Mouse (Mus musculus): Measurements from ENCODE around the gene Gm10770. TPM values are rescaled to one million over a fixed set of nuclear protein-coding genes. Genes with fewer than 3 reads are reported as not detected.
"Not testable (repeated sequence)": the region's sequence is repeated elsewhere in the genome, so short reads cannot be mapped to it uniquely, and the experiment has no call there.

Gm10770 gene
- not detected in 2 replicates for polyA plus RNA-seq (2014; fragmentation: Nextera tagmentation; extraction: Ambion mirVana)

DNA sequence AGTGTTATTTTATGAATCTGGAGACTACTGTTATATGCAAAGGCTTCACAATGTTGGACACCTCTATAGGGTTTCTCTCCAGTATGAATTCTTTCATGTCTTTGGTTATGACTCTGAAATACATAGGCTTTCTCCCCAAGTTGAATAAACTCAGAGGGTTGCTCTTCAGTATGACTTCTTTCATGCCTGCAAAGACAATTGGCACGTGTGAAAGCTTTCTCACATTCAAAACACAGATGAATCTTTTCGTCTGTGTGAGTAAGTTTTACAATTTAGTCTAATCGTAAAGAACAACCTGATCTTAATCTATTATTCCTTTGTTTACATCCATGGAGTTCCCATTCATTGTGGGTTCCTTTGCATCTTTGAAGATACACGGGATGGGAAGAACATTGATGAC, at the start of gene Gm10770:
Gene Gm10770 (minus strand): TSS at position 101 of the 400 bp plus-strand sequence.
- 77% methylated on average over 4 of the region's 4 CpGs for WGBS
- not testable (repeated sequence) for H3K36me3 ChIP-seq (ENCODE audit: control insufficient read depth, insufficient read depth, low read length); ATAC-seq (replicated peaks; ENCODE audit: low FRiP score, low TSS enrichment, low read depth)

DNA sequence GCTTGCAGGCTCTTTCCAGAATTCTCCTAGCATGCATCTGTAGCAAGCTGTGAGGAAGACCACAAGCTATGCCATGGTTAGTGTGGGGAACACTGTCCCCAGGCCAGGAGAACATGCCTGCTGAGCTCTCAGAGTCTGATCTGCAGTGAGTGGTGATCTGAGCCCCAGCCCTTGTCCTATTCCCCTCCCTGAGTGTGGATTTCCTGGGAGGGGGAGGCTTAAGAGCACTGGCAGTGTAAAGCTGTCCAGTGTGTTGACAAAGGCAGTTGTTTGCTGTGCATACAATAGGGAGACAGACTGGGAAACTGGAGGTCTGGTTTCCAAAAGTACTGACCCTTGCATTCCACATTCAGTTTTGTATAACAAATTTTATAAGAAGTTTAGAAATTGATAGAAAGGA, 43.8 kb upstream of the Gm10770 start:
- not testable (repeated sequence) for H3K36me3 ChIP-seq (ENCODE audit: control insufficient read depth, insufficient read depth, low read length); DNase-seq (ENCODE audit: low spot score); H3K9me3 ChIP-seq (ENCODE audit: control insufficient read depth, low read length); H3K9ac ChIP-seq (ENCODE audit: low read length); H3K4me3 ChIP-seq (ENCODE audit: low read depth, low read length); H3K4me2 ChIP-seq (ENCODE audit: low read length); H3K4me1 ChIP-seq (replicated peaks; ENCODE audit: control insufficient read depth, insufficient read depth, low read length); H3K27me3 ChIP-seq (replicated peaks; ENCODE audit: control insufficient read depth, insufficient read depth, low read length); H3K27ac ChIP-seq (ENCODE audit: low read depth)
- ATAC-seq (replicated peaks; ENCODE audit: low FRiP score, low TSS enrichment, low read depth): 0 out of 2 replicates have a peak, but pooled peaks have one; percentile 28

More for the DNA sequence above, at the start of gene Gm10770:
- not testable (repeated sequence) for H3K9me3 ChIP-seq (ENCODE audit: control insufficient read depth, low read length); H3K4me2 ChIP-seq (ENCODE audit: low read length); H3K27me3 ChIP-seq (replicated peaks; ENCODE audit: control insufficient read depth, insufficient read depth, low read length); H3K27ac ChIP-seq (ENCODE audit: low read depth); H3K4me3 ChIP-seq (ENCODE audit: low read depth, low read length); DNase-seq (ENCODE audit: low spot score); H3K4me1 ChIP-seq (replicated peaks; ENCODE audit: control insufficient read depth, insufficient read depth, low read length); H3K9ac ChIP-seq (ENCODE audit: low read length)

GRCm38 (mm10) chr2:150218363-150218725, 38.9 kb upstream of the Gm10770 start:
- not testable (repeated sequence) for DNase-seq (ENCODE audit: low spot score); H3K9me3 ChIP-seq (ENCODE audit: control insufficient read depth, low read length); H3K27me3 ChIP-seq (replicated peaks; ENCODE audit: control insufficient read depth, insufficient read depth, low read length); H3K36me3 ChIP-seq (ENCODE audit: control insufficient read depth, insufficient read depth, low read length); H3K4me1 ChIP-seq (replicated peaks; ENCODE audit: control insufficient read depth, insufficient read depth, low read length)
- ATAC-seq (replicated peaks; ENCODE audit: low FRiP score, low TSS enrichment, low read depth): peak; percentile 12; the same call in 1 of the 2 replicates
- WGBS: 12% methylated on average over 3 of the region's 4 CpGs
- Histone ChIP-seq H3K4me2 (ENCODE audit: low read length) (peak overlapping the region; percentile 45), H3K9ac (ENCODE audit: low read length) (peak overlapping the region; percentile 35; the same call in 1 of the 2 replicates), H3K4me3 (ENCODE audit: low read depth, low read length) (peak overlapping the region; percentile 31), H3K27ac (ENCODE audit: low read depth) (peak overlapping the region; percentile 75)

DNA sequence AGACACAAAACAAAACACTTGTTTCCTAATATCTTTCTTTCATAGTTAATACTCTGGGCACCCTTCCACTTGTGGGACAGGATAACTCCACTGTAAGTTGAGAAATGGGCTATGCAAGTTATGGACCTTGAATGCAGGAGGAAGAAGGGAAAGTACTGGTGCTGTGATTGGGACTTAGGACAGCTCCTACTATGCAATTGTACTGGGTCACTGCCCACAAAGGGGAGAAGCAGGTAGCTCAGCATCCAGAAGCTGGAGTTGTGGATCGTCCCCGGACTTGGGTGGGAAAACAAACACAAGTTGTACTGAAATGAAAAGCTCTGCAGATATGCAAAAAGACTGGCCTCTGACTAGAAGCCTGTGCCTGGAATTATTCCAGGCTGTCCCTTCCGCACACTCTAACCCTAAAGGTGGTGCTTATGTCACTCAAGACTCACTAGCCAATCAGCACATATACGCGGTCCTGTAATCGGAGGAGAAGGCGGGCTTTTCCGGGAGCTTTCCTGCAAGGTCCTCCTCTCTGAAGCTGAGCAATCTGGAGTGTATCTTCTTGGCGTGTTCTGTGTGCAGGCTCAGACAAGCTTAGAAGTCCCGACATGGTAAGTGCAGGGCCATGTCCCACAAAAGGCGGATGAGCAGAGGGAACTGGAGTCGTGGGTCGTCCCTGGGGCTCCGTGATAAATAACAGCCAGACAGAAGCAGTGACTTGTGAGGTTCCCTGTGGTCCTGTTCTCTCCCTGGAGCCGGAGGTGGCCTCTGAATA, 38.3 kb upstream of the Gm10770 start, which contains the start of gene Zfp937:
Gene Zfp937 (plus strand): TSS at position 474 of the 763 bp plus-strand sequence.
- peak within 1 kb of the TSS; percentile 45 for H3K4me2 ChIP-seq (ENCODE audit: low read length)

DNA sequence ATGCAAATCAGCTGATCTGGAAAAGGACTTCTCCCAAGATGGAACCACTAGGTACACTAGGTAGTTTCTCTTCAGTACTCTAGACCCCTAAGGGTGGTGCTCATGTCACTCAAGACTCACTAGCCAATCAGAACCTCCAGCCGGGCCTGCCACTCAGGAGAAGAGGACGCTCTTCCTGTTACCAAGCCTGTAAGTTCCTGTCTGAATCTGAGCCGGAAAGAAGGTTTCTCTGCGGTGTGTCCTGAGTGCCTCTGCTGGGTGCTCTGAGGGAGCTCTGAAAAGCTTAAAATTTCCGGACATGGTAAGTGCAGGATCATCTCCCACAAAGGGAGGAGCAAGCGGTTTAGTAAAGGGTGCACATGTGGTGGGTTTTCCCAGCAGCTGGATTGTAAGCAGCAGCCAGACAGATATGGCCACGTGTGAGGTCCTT, 2.1 kb upstream of the Gm10770 start, which contains the start of gene Gm14139:
Gene Gm14139 (plus strand): TSS at position 186 of the 430 bp plus-strand sequence.
- not testable (repeated sequence) for H3K9ac ChIP-seq (ENCODE audit: low read length); DNase-seq (ENCODE audit: low spot score); H3K27me3 ChIP-seq (replicated peaks; ENCODE audit: control insufficient read depth, insufficient read depth, low read length); H3K4me2 ChIP-seq (ENCODE audit: low read length); H3K4me1 ChIP-seq (replicated peaks; ENCODE audit: control insufficient read depth, insufficient read depth, low read length); H3K36me3 ChIP-seq (ENCODE audit: control insufficient read depth, insufficient read depth, low read length); H3K9me3 ChIP-seq (ENCODE audit: control insufficient read depth, low read length); ATAC-seq (replicated peaks; ENCODE audit: low FRiP score, low TSS enrichment, low read depth); H3K4me3 ChIP-seq (ENCODE audit: low read depth, low read length); H3K27ac ChIP-seq (ENCODE audit: low read depth)
- WGBS: 73% methylated on average over 7 of the region's 7 CpGs

More for the DNA sequence above, 38.3 kb upstream of the Gm10770 start, which contains the start of gene Zfp937:
- peak; percentile 86 for DNase-seq (ENCODE audit: low spot score)
- Histone ChIP-seq H3K9ac (ENCODE audit: low read length) (peak within 1 kb of the TSS; percentile 35; the same call in 1 of the 2 replicates), H3K27ac (ENCODE audit: low read depth) (peak within 1 kb of the TSS; percentile 75), H3K4me3 (ENCODE audit: low read depth, low read length) (peak within 1 kb of the TSS; percentile 31)
- not testable (repeated sequence) for H3K36me3 ChIP-seq (ENCODE audit: control insufficient read depth, insufficient read depth, low read length); H3K27me3 ChIP-seq (replicated peaks; ENCODE audit: control insufficient read depth, insufficient read depth, low read length); H3K9me3 ChIP-seq (ENCODE audit: control insufficient read depth, low read length); H3K4me1 ChIP-seq (replicated peaks; ENCODE audit: control insufficient read depth, insufficient read depth, low read length)
- 3% methylated on average over 15 of the region's 15 CpGs for WGBS
- ATAC-seq (replicated peaks; ENCODE audit: low FRiP score, low TSS enrichment, low read depth): peak; percentile 100

- not testable (repeated sequence) for H3K27ac ChIP-seq (ENCODE audit: low read depth); H3K4me1 ChIP-seq (replicated peaks; ENCODE audit: control insufficient read depth, insufficient read depth, low read length); H3K27me3 ChIP-seq (replicated peaks; ENCODE audit: control insufficient read depth, insufficient read depth, low read length); H3K9ac ChIP-seq (ENCODE audit: low read length); ATAC-seq (replicated peaks; ENCODE audit: low FRiP score, low TSS enrichment, low read depth); DNase-seq (ENCODE audit: low spot score); H3K36me3 ChIP-seq (ENCODE audit: control insufficient read depth, insufficient read depth, low read length); H3K4me3 ChIP-seq (ENCODE audit: low read depth, low read length); H3K4me2 ChIP-seq (ENCODE audit: low read length); H3K9me3 ChIP-seq (ENCODE audit: control insufficient read depth, low read length)
Observed at GRCm38 (mm10) chr2:150181046-150181445, 1.6 kb upstream of the Gm10770 start.

DNA sequence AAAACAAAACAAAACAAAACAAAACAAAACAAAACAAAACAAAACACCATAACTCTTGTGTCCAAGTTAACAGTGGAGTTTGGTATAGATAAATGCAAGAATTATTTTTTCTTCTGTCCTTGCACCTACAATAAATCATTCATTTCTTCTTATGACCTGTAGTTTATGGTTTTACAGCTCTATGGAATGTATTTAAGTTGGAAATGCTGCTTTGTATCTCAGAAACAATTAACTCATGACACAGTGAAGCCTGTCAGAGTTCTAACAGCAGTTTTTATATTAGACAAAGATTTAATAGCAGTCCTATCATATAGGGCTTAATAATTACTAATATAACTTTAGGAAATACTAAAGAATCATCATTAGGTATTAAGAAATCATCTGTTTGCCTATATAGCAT, 5.6 kb downstream of the Gm10770 start:
- Histone ChIP-seq H3K9ac (ENCODE audit: low read length) (no peak overlapping the region), H3K27me3 (replicated peaks; ENCODE audit: control insufficient read depth, insufficient read depth, low read length) (no peaks in the 10 kb centered on the region), H3K9me3 (ENCODE audit: control insufficient read depth, low read length) (no peaks in the 10 kb centered on the region), H3K27ac (ENCODE audit: low read depth) (no peak overlapping the region), H3K4me2 (ENCODE audit: low read length) (no peak overlapping the region), H3K4me3 (ENCODE audit: low read depth, low read length) (no peak overlapping the region), H3K36me3 (ENCODE audit: control insufficient read depth, insufficient read depth, low read length) (no peaks in the 10 kb centered on the region), H3K4me1 (replicated peaks; ENCODE audit: control insufficient read depth, insufficient read depth, low read length) (no peaks in the 10 kb centered on the region)
- ATAC-seq (replicated peaks; ENCODE audit: low FRiP score, low TSS enrichment, low read depth): no peak; the same call in 1 of the 2 replicates
- no peak for DNase-seq (ENCODE audit: low spot score)

DNA sequence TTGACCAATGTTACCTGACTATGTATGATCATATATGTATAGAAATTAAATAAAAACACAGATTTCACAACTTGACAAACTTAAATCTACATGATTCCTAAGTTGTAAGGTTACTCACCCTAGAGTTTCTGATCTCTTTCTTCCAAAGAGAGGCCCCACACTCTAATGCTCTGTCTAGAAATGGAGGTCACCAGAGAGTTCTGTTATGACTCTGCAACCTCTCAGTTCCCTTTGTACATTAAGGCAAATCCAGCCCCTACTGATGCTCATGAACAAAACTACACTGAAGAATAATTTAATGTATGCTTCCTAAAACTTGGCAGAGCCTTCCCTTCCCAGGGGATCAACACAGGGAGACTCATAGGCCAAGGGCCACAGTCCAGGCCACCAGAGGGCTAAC, 12.8 kb downstream of the Gm10770 start:
- Histone ChIP-seq H3K9ac (ENCODE audit: low read length) (no peak overlapping the region), H3K27me3 (replicated peaks; ENCODE audit: control insufficient read depth, insufficient read depth, low read length) (no peaks in the 10 kb centered on the region), H3K4me1 (replicated peaks; ENCODE audit: control insufficient read depth, insufficient read depth, low read length) (no peaks in the 10 kb centered on the region), H3K4me2 (ENCODE audit: low read length) (no peak overlapping the region), H3K9me3 (ENCODE audit: control insufficient read depth, low read length) (no peaks in the 10 kb centered on the region), H3K4me3 (ENCODE audit: low read depth, low read length) (no peak overlapping the region), H3K27ac (ENCODE audit: low read depth) (no peak overlapping the region), H3K36me3 (ENCODE audit: control insufficient read depth, insufficient read depth, low read length) (no peaks in the 10 kb centered on the region)
- ATAC-seq (replicated peaks; ENCODE audit: low FRiP score, low TSS enrichment, low read depth) (no peak), DNase-seq (ENCODE audit: low spot score) (no peak)

All from intestine, embryonic 14.5 days (tissue).